Mouse (Mus musculus) cerebellum, adult 8-10 months (tissue): ENCODE results near the gene Sez6l.
"Not testable (repeated sequence)": the region's sequence is repeated elsewhere in the genome, so short reads cannot be mapped to it uniquely, and the experiment has no call there.

Experiments used
- DNase-seq: peaks from one replicate; pipeline ENCODE4 v3.0.0; 2022

Sez6l gene

DNA sequence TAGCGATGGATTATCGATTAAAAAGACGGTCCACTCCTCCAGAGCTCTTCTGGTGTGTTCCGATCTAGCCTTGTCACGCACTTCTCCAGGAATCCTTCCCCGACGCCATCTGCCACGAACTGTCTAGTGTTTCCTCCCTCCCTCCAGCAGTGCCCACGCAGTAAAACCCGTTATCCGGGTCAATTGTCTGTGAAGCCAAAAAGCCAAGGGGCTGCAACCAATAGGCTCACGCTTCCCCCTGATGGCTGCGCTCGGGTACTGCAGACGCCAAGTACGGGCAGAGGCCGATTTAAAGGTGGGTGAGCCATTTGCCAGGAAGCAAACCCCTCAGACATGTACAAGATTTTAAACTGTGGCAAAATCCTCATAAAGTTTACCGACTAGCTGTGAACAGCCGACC is 148.0 kb downstream of the Sez6l start:
- peak; percentile 70 for DNase-seq

DNA sequence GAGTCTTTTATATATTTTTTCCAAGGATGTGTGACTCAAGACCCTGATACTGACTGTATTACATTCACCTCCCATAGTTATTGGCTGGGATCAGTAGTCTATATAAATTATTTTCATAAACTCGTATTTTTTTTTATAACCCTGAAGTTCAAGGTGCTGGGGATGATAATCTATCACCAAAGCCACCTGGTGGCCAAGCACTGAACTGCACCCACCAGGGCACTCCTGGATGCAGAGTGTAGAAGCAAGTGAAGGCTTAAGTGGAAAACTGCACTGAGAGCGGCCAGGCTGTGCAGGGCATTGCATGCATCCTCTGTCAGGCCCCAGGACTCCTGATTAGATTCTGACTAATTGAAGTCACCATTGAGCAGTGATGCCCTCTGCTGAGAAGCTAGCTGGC is 149.7 kb downstream of the Sez6l start:
- DNase-seq, result peak; percentile 70

DNA sequence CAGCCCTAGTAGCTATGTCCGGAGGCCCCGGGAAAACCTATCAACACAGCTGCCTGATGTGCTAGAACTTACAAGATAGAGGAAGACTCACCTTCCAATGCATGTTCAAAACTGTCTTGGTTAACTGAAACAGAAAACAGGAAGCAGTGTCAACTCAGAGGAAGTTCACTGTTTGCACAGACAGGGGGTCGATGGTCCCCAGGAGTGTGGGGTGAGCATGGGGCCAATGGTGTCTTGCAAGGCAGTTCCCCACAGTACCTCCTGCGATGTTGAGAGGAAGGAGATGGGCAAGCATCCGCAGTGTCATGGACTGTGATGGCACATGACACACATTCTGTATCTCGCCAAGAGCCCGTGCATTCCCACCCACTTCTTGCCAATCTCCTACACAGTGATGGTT is 150.3 kb downstream of the Sez6l start:
- no peak for DNase-seq

DNA sequence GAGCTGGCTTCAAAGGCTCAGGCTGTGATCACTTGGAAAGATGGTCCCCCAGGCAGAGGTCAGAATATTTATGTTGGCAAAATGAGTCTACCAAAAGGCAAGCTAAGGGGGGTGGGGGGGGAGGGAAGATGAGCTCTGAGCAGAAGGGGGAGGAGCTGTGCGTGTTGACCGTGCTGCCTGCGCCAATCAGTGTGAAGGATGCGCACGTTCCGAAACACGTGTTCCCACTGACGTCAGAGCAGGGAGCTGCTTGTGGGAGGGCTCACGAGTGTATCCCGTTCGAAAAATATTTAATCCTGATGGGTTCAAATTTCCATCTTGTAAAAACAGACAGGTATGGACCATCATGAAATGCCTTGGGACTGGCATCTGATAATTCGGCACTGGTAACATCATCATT is 157.4 kb downstream of the Sez6l start:
- no peak for DNase-seq

DNA sequence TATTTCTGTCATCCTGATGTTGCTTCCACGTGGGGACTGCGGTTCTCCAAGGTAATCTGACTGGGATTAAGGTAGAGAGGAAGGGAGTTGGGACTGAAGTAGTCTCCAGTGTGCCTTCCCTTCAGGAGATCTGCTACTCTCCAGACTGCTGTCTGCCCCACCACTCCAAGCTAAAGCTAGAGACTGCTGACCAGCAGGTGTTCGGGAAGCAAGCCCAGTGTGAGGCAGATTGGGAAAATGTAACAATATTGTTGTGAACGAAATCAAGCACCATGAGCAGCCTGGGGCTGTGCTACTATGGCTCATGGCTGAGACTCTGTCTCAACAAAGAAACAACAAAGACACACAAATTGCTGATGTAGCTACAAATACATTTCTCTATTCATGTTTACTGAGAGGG is 159.0 kb downstream of the Sez6l start:
- DNase-seq, result no peak

DNA sequence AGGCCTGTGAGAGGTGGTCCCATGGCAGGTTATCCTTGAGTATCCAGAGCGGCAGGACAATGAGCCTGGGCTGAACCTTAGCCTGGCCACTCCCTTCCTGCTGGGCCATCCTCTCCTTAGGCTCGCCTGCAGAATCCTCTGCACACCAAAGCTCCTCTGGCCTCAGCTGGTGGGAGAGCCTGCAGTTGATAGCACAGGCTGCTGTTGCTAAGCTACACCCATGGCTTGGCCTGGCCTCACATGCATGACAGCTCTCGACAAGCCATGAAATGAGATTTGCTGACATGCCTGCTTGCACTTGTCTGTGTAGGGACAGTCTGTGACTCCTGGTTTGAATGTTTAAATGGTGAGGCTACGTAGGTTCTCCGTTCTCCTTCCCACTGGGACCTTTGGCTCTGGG is 160.3 kb downstream of the Sez6l start:
- DNase-seq, result no peak

DNA sequence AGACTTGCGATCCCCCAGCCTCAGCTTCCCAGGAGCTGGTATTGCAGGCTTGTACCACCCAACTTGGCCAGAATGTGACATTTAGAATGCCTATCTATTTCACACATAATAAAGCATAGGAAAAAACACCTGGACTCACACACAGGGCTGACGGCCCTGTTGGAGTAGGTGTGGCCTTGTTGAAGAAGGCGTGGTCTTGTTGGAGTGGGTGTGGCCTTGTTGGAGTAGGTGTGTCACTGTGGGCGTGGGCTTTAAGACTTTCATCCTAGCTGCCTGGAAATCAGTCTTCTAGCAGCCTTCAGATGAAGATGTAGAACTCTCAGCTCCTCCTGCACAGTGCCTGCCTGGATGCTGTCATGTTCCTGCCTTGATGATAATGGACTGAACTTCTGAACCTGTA is 164.2 kb downstream of the Sez6l start:
- DNase-seq, result not testable (repeated sequence)

DNA sequence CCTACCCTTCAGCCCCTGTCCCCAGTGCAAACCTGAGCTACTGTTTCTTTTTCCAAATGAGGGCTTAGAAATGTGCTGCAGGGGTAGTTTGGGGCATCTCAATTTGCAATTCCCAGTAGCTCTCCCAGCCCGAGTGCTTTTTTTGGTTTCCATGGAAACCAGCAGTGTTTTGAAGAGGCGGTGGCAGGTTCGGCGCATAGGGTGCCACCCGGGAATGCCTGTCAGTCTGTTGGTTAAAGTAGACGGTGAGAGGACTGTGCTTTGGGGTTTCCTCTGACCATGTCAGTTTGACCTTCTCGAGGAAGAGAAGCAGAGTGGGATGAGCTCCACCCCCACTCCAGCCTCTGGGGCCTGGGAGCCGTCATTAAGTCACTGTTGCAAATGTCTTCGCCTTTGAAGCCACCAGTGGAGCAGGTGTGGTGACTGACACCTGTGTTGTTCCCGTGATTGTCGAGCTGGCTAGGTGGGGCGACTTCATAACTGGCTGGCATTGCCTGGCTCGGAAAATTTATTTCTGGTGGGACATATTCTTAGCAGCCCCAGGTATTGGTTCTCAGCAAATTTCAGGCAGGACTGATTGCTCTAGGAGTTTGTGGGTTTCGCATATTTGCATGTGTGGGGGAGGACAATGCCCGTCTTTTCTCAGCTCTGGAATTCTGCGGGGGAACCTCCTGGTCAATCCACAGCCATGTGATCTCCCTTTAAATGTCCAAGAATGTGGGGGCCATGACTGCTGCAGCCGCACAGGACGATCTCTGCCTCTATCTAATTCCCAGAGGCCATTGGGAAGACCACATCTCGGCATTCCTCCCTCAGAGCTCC is 165.3 kb downstream of the Sez6l start:
- DNase-seq, result no peak

DNA sequence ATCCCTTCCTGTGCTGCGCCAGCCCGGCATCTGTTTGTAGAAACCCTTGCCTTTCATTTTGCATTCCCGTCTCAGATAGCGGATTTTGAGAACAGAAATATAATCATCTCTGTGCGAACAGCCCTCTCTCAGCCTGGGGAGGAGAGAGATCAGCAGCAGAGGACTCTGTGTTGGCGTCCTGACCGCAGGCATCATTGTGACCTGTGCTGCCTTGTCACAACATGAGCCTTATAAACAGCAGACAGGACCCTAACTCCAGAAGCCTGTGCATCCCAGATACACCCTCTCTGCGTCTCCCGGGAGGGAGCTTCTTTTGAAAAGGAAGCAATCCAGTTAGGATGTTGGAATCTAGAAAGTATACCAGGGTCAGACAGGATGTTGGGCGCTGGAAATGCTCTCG is 165.9 kb downstream of the Sez6l start:
- DNase-seq, result no peak

DNA sequence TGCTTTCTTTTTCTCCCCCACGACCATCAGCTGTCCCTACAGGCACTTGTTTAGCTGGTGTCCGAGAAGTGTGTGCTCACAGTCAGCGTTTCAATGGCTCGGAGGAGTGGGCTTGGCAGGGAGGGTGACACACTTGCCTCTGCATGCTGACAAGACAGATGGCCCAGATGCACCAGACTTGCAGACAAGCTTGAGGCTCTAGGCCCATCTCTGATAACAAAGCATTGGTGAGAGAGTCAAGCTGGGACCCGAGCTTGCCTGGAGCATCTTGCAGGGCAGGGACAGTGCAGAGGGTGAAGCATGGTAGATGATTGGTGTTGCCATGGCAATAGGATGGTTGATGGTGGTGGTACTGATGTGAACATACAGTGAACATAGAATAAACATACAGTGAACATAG is 167.7 kb downstream of the Sez6l start:
- no peak for DNase-seq

DNA sequence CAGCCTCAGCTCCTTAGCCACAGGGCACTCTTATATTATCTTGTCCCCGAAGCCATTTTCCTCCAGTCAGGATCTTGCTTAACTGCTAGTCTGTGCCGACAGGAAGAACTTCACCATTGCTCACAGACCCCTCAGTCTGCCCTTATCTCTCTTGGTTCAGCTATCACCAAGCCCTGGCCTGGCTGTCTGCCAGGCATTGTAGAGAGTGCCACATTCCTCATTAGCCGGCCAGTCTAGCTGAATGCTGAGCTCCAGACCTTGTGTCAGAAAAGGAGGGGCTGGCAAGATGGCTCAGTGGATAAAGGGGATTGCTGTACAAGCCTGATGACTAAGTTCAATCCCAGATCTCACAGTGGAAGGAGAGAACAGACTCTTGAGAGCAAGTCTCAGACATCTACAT is 171.0 kb downstream of the Sez6l start:
- DNase-seq, result no peak

DNA sequence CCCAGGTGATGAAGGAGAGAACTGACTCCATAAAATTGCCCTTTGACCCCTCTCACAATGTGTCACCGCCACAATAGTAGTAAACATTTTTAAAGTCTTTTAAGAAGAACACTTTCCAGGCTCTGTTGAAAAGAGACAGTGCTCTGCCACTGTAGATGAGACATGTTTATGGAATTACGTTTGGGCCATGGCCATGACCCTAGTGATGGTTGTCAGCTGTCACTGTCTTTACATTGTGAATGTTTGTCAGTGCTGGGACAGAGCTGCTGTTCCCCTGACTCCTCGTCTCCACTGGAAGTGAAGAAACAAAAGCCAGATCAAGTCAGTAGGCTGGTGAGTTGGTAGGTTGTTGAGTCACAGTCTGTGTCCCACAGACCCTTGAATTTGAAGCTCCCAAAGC is 174.5 kb downstream of the Sez6l start:
- DNase-seq, result no peak

DNA sequence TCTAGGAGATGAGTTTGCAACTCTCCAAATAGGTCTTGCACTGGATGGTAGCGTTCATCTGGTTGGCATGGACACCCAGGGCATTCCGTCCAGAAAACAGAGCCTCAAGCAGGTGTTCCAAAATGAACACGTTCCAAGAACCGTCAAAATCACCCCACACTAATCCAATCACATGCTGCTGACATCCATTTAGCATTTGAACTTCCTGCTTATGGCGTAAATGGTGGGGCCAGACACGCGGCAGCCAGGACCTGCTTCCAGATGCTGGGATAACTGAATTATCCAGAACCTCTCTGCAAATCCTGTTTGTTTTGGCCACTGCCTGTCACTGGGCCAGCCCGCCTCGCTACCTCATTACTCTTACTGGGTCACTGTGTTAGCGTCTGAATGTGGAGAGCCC is 177.7 kb downstream of the Sez6l start:
- no peak for DNase-seq

DNA sequence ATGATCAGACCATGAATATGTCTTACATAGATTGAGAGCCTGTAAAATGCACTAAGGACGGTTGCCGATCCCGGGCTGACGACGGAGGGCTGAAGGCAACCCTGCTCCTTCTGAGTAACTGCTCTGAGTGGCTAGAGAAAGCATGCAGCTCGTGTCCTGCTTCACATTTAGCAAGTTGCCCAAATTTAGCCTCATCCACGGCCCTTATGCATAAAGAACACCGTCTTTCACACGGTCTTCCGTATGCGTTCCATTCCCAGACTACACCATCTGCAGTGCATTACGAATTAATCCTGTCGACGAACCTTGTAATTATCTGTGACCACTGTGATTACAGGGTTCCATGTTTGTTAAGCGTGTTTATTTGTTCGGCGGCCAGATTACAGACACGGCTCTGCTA is 180.9 kb downstream of the Sez6l start:
- no peak for DNase-seq

DNA sequence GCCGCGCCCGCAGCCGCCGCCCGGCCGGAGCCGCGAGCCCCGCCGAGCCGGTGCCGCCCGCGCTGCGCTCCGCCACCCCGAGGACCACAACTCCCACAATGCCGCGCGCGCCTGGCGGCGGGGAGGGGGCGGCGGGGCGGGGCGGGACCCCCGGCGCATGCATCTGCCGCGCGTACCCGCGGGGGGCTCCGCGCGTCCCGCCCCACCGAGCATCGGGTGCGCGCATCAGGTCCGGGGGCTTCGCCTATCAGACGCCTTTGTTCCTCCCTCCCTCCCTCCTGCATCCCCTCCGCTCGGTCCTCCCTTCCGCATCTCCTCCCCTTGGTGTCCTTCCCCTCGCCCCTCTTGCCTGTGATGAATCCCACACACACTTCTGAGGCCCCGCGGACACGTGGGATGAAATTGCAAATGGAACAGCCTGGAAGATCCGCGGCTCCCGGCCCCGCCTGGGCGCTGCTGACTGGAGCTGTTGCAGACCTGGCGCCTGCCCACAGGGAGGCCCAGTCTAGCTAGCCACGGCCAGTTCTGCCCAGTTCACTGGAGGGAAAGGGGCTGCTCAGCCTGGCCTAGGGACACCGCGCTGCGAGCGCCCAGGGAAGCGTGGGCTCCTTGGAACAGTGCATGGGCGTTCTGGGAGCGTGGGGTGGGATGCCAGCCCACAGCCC is 182.1 kb downstream of the Sez6l start, which contains the start of gene Asphd2:
Gene Asphd2, minus strand, starts transcription at position 88 of the 665 bp plus-strand sequence.
- peak; percentile 73 for DNase-seq

DNA sequence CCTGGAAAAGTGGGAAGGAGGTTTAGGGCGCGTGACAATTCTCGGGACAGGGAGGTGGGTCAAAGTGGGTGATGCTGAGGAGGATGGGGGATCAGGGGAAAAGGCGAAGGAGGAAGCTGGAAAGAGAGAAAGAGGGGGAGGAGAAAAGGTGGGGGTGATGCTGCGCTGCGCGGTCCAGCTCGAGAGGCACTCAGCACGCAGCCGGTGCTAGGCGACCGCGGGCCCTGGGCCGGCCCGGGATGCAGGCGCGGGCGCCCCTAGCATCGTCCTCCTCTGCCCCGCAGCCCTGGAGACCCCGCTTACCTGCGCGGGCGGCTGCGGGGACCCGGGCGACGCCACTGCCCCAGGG is 182.6 kb downstream of the Sez6l start:
- peak; percentile 41 for DNase-seq

DNA sequence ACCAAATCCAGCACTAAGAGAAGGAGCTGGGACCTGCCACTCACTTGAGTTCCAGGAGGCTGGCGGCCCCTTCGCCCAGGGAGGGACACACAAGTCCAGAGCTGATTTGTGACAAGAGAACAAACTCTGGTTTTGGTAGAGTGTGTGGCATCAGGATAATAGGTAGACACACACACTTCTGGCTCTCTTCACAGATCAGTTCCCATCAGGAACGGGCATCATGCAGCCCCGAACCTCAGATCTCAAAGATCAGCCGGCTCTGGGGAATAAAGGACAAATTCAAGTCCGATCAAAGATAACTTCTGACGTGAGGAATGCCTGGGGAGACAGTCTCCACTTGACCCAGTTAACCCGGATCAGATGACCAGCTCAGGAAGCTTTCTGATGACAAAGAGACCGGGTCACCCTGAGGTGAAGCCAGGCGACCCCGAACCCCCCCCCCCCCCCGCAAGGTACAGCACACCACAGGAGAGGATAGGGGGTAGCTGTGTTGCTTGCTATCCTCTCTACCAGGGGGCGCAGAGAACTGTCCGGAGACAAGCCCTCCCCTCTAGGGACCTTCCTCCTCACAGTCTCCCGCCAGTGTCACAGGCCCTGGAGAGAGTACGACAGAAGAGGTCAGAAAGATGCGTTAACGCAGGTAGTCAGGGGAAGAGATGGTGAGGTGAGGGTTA is 183.1 kb downstream of the Sez6l start:
- peak; percentile 40 for DNase-seq

DNA sequence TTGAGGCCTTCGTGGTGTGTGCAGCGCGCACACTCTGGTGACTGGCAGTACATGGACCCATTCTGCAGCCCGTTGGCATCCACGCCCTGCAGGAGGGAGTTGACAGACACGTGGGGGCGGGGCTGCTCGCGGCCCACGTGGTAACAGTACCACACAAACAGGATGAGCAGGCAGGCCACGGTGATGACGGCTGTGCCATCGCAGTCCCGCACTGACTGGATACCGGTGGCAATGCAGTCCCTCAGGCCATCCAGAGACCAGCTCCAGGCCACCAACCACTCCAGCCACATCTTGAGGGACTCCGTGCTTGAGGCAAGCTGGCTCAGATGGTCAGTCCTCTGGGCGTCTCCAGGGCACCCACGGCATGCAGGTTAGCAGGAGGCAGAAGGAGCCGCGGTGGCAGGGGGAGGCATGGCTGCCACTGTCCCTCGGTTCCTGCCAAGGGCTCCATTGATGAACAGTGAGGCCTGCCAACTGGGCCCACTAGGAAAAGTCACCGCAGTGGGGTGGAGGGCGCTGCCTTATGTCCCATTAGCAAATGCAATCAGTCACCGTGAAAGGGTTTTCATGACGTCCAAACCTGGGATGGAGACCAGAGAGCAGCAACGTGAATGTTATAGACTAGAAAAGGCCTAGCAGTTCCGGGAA is 185.2 kb downstream of the Sez6l start:
- no peak for DNase-seq

DNA sequence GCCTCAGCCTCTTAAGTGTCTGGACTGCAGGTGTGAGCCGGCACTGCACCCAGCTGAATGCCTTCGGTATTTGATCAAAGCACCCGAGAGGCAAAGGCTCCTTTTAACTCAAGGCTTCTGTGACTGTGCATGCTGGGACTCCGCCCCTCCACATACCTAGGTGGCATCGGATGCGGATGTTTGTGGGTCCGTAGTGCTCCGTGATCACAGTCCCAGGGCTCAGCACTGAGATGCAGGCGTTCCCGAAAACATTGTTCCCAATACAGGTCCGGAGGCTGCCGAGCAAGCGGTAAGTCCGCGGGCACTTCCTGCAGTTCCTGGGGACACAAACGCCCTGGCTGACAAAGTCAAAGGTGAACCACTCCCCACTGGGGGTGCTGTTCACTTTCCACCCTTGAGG is 186.0 kb downstream of the Sez6l start:
- no peak for DNase-seq

DNA sequence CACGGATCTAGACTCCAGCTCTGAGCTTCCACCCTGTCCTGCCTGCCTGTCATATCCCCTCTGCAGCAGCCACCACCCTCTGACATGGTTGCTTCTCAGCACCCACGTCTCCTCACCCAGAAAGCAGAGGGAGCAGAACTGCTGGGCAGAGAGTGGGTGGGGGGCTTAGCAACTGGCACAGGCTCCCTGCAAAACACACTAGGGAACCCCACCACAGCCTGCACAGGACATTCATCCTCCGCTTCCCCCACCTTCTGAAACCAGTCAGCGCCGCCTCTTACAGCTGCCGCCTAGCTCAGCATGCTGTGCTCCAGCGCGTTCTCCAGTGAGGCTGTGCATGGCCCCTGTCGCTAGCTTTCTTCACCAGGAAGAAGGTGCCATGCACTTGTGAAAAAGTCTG is 187.6 kb downstream of the Sez6l start:
- no peak for DNase-seq

DNA sequence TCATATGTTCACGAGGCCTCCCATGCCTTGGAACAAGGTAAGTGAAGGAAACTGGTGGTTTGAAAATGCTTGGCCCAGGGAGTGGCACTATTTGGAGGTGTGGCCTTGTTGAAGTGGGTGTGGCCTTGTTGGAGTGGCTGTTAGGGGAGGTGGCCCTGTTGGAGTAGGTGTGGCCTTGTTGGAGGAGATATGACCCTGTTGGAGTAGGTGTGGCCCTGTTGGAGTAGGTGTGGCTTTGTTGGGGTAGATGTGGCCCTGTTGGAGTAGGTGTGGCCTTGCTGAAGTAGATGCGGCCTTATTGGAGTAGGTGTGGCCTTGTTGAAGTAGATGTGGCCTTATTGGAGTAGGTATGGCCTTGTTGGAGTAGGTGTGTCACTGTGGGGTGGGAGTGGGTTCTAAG is 191.0 kb downstream of the Sez6l start:
- no peak for DNase-seq

DNA sequence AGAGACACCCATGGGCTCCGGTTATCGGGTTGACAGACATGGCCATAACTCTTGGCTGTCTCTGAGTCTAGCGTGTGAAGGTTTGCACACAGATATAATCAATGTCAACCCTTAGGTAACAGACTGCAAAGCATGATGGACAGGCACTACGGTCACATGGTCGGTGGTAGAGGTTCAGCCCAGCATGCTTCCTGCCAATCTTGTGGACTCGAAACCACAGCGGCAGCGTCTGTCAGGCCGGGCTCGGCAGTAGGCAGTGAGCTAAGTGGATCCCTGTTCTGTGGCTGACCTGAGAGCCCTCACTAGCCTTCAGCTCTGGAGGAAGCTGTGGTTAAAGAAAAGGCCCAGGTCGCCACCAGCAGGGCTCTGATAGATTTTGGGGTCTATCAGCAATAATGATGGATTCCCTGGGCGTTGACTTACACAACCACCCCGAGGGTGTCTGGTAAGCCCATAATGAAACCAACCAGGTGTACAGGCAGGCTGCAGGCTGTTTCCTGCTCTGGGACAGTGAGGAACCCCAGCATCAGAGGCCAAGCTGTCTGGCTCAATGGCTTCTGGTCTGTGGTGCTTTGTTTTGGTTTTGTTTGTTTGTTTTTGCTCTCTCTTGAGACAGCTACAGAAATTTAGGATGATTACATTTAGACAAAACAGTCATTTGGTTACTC is 192.0 kb downstream of the Sez6l start:
- DNase-seq, result no peak
